In the genomic region with DNA sequence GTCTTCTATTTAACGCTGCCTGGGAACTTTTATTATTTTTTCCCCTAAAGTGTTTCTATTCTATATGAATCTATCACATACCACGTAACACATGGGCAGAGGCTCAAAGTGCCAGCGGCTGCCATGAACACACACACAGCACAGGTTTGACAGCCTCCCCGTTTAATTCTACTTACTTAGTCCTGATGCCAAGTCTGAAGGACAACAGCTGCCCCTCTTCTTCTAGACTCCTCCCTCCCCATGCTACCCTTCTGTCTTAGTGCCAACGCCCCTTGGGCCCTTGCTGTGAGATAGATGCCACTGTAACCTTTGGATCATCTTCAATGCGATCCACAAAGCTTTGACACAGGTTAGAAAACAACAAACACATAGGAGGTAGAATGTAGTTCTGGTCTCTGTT, we compare ENCODE assay signal across 11 mouse cellular contexts.
"Had no signal": no experiment of that assay in that cellular context is flagged by ENCODE, and none has a peak within 500 bp of the region (broad histone marks: within the 10 kb centered on the region; RNA-seq: fewer than 3 reads in every experiment).

No protein-coding gene starts in this region.

- H3K9ac ChIP-seq: limb, embryonic 13.5 days; liver, embryonic 14.5 days; neural tube, embryonic 12.5 days had no signal

- DNase-seq: kidney, adult 11 months; kidney, adult 9 months; kidney, postnatal 36 days; layer of hippocampus, adult 9-11 months; layer of hippocampus, postnatal 36 days; lung, adult 18-20 months; right cerebral cortex, postnatal 14 days had no signal

- H3K4me3 ChIP-seq: limb, embryonic 13.5 days; neural tube, embryonic 12.5 days had no signal

- H3K36me3 ChIP-seq: limb, embryonic 13.5 days; neural tube, embryonic 12.5 days had no signal

- H3K27ac ChIP-seq: kidney, postnatal 0 days; limb, embryonic 13.5 days; liver, embryonic 14.5 days; neural tube, embryonic 12.5 days had no signal

- H3K4me2 ChIP-seq: limb, embryonic 13.5 days had no signal

- H3K9me3 ChIP-seq: limb, embryonic 13.5 days; neural tube, embryonic 12.5 days had no signal

- H3K27me3 ChIP-seq: neural tube, embryonic 12.5 days had no signal
